Mouse (Mus musculus) ovary, adult 18-20 months (tissue): ENCODE measurements around the gene Tceal9.
A peak's percentile ranks its signal among the peaks of the same experiment; 100 is the strongest.
"Not testable (repeated sequence)": the region's sequence is repeated elsewhere in the genome, so short reads cannot be mapped to it uniquely, and the experiment has no call there.

Experiments
- DNase-seq: peaks from one replicate; pipeline ENCODE4 v3.0.0; 2022; ENCODE audit warnings: low spot score, mixed read lengths

Tceal9 gene

DNA sequence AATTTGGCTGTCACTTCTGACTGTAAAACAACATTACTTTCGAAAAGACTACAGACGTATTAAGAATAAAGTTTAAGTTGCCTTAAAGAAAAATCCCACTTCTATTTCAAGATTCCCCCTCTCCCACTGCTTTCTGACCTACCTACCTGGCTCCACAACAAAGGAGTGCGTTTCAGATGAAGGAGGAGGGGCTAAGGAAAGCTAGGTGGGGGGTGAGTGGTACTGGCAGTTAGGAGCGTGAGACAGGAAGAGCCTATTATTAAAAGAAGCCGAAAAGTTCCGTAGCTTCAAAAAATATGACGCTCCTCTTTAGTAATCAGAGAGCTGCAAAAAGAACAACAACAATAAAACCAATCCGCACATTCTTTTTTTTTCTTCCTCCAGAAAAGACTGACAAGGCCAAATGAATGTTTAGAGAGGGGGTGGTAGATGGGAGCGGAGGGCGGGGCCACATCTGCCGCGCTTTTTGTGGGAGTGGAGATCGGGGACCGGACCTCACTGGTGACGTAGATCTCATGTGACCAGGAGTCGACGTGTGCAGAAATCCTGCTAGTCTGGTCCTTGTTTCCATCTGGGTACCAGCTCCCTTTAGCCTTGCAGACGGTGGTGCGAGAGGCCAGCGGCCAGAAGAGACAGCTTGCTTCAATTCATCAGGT is at the start of gene Tceal9:
Tceal9 (plus strand) TSS at position 506 of the 656 bp plus-strand sequence.
- peak; percentile 80 for DNase-seq

DNA sequence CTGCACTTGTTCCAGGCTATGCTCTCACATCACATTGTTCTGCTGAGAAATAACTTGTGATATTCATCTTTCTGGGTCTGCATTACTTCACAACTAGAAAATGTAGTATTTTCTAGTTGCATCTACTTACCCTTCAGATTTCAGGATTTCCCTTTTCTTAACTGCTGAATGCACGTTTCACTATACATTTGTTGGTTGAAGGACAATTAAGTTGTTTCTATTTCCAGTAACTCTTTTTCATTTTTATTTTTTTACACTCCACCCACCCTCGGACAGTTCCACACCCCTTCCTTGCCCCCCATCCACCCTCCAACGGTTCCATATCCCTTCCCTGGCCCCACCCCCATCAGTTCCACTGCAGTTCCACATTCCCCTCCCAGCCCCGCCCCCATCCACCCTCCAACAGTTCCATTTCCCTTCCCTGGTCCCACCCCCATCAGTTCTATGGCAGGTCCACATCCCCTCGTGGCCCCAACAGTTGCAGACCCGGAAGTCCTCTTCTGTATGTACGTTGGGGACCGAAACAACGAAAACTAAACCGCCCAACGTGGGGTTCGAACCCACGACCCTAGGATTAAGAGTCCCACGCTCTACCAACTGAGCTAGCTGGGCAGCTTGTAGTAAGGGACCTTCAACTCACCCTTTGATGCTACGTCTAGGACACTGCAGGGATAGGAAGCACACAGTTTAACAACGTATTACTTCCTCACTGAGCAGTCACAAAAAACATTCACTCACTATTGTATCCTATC is 49.5 kb upstream of the Tceal9 start:
- no peak for DNase-seq

DNA sequence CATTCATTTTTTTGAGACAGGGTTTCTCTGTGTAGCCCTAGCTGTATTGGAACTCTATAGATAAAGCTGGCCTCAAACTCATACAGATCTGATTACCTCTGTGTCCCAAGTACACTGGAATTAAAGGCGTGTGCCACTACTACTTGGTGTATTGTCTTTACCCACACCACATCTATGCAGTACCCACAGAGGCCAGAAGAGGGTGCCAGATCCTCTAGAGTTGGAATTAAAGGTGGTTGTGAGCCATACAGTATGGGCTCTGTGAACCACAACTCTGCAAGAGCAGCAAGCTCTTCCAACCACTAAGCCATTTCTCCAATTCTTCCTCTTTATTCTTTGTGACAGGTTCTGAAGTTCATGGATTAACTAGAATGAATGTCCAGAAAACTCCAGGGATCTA is 48.0 kb upstream of the Tceal9 start:
- no peak for DNase-seq

DNA sequence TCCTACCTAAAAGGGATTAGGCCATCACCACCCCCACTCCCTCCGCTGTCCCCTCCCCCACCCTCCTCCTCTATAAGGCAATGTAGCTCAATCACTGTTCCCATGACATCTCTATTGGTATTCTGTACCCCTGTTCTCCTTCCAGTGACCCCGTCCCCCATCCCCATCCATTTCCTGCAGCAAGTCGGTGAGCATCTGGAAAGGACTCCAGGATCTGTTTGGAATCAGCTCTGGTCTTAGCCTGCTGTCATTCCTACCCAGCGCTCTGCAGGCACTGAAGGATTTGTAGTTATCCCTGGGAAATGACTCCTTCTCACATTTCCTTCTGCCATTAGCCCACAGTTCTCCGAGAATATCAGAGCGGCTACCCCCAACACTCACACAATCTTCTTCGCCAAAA is 41.6 kb upstream of the Tceal9 start:
- DNase-seq, result no peak

GRCm38 (mm10) chrX:136203664-136204066 is 41.2 kb upstream of the Tceal9 start, which contains the start of gene Tceal5:
TSS of gene Tceal5 (minus strand) at chrX:136203876.
- DNase-seq, result no peak

- no peak for DNase-seq
These were observed 40.5 kb upstream of the Tceal9 start for GRCm38 (mm10) chrX:136204406-136204805.

DNA sequence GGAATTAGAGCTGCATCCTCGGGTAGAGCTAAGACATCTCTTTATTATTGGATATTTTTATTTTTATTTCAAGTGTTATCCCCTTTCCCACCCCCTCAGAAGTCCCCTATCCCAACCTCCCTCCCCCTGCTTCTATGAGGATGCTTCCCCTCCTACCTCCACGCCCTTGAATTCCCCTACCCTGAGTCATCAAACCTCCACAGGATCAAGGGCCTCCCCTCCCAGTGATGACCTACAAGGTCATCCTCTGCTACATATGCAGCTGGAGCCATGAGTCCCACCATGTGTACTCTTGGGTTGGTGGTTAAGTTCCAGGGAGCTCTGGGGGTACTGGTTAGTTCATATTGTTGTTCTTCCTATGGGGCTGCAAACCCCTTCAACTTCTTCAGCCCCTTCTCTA is 31.5 kb upstream of the Tceal9 start:
- DNase-seq, result no peak

- DNase-seq, result not testable (repeated sequence)
These were observed 29.9 kb upstream of the Tceal9 start, which contains the start of the genes Tceal7 and Bex1 for GRCm38 (mm10) chrX:136214729-136215677. TSS of gene Tceal7 (plus strand) at chrX:136214779. TSS of gene Bex1 (minus strand) at chrX:136215513.

GRCm38 (mm10) chrX:136216303-136216702 is 28.6 kb upstream of the Tceal9 start:
- no peak for DNase-seq

GRCm38 (mm10) chrX:136223714-136224113 is 21.2 kb upstream of the Tceal9 start:
- no peak for DNase-seq

GRCm38 (mm10) chrX:136227768-136228167 is 17.1 kb upstream of the Tceal9 start:
- DNase-seq, result no peak

DNA sequence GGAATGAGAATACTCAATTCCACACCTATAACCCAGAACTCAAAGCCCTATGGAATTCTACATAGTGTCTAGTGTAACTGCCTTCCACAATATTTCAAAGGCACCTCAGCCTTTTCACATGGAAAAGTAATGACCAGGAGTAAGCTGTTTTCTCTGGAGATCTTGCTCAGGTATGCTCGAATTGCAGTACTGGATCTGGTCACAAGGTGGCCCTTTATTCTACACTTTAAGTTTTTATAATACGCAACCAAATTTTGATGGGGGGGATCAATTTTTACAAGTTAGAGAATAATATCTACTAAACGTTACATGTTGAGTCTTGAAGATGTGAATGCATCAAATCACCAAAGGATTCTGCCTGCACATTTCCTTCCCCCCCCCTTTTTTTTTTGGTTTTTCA is 6.8 kb upstream of the Tceal9 start:
- DNase-seq, result no peak

- DNase-seq, result no peak
These were observed 1.7 kb upstream of the Tceal9 start for GRCm38 (mm10) chrX:136243181-136243580.

DNA sequence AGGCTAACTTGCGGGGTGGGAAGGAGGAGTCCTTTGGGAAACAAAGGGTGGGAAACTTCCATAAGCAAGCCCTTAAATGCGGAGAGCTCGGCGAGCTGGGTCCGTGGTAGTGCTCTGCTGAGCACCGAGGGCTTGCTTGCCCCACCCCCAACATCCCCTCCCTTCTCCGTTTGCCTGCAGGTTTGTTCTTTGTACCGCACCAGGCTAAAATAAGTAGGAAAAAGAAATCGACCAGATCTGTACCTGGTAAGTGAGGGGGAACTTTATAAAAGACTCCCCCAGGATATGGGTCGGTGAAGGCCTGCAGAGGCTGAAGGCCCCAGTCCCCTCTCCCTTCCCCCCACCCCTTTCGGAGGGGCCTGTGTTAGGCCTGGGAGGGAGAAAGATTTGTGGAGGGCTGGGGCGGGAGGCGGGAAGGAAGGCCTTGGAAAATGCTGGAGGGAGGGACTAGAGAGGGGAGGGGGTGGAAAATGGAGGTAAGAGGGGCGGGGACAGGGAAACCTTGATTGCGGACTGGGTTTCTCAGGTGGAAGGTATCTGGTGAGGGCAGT is 717 bp downstream of the Tceal9 start:
- DNase-seq, result peak; percentile 26

DNA sequence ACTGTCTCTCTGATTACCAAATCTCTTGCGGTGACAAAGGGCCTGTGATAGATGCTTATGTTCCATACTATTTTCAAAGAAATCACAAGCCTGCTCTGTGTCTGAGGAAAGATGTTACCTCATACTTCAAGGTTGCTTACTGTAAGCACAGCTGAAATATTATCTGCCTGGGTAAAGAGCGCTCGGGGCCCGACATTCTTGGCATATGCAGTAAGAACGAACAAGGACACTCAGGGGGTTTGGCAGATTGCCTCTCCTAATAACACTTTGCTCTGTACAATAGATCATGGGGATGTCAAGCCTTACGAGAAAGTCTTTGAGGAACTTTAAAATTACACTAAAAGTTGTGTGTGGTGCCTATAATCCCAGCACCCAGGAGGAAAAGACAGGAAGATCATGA is 3.9 kb downstream of the Tceal9 start:
- peak; percentile 70 for DNase-seq

- peak; percentile 38 for DNase-seq
These were observed 4.8 kb downstream of the Tceal9 start for GRCm38 (mm10) chrX:136249671-136250070.

DNA sequence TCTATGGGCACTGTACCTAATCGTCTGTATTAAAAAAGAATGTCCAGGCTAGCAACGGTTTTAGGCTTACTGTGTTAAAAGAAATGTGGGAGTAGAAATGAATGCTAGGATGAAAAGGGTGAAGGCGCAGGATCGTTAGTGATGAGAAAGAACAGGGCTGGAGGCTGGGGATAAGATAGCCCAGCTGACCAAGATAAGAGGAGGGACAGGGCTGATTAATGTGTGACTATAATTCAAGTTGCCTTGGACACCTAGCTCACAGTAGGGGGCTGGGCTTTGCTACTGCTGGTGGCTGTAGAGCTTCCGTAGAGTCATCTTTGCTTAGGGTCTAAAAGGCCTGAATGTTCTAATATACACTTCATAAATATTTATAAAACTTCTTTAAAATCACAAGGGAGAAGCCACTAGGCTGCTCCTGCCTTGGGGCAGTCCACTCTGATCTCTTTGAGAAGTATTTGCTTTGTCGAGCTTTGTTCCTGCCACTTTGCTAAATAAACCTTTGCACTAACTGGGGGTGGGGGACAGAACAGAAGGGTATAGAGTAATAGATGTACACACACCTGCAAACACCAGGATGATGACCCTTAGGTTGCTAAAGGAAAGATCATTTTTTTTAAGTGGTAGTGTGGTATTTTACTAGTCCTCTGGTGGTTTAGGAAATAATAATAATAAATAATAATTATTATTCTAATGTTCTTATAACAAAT is 7.3 kb downstream of the Tceal9 start:
- no peak for DNase-seq

- no peak for DNase-seq
These were observed 22.8 kb downstream of the Tceal9 start for GRCm38 (mm10) chrX:136267720-136268119.

DNA sequence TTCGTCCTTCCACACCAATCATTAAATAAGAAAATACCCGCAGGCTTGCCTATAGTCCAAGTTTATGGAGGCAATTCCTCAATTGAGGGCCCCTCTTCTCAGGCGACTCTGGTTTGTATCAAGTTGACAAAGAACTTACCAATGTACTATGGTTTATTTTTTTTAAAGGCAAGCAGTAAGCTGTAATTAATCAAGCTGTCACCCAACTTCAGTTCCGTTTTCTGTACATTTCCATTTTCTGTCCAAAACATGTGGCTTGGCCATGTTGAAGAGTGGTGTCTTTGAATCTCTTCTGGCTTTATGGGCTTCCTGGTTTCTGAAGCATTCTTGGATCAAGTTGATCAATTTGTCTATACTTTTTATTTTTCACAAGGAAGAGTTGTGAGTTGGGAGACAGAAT is 23.3 kb downstream of the Tceal9 start:
- DNase-seq, result no peak

DNA sequence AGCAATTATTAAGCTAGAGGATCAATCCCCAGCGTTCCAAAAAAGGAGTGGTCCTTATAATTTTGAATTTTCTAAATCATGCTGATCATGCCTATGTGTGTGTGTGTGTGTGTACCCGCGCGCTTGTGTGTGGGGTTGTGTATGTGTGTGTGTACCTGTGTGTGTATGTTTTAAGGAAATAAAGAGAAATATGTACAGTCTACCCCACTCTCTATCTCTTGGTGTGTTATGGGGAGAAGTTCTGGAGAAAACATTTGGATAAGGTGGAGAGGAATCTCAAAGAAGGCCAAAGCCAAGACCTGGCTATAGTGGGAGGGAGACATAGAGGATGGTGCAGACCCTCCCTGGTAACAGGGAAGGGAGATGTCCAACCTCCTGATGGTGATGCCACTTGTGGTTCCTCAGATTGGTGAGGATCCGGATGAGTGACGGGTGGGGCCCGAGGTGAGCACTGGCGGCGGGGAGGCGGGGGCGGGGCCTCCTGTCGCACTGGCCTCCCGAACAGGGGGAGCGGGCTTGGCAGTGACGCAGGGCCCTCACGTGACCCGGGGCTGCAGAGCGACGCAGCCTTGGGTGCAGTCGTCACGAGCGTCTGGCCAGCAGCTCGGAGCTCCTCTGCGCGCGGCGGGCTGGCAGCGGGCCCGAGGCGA is 25.0 kb downstream of the Tceal9 start, which contains the start of gene Bex3:
Bex3 (plus strand) TSS at position 511 of the 650 bp plus-strand sequence.
- DNase-seq, result peak; percentile 51
